Mouse (Mus musculus): ENCODE measurements around the gene Kif1a. TPM values are rescaled to one million over a fixed set of nuclear protein-coding genes. Genes with fewer than 3 reads are reported as not detected.

The Kif1a gene
- polyA plus RNA-seq, 1 experiment, result 290 TPM

- Histone ChIP-seq H3K4me1 (ENCODE audit: control insufficient read depth, insufficient read depth, low read length) (peaks cover 69% of the 10 kb centered on the region), H3K27me3 (ENCODE audit: control insufficient read depth, insufficient read depth, low read length) (no peaks in the 10 kb centered on the region), H3K4me3 (replicated peaks; ENCODE audit: insufficient read depth, low read depth, low read length) (no peak overlapping the region), H3K27ac (ENCODE audit: insufficient read depth, low read length) (peak overlapping the region; percentile 70)
- 6% methylated on average over 5 of the region's 5 CpGs for WGBS
- peak; percentile 61 to 83 for DNase-seq
- no peak for TF ChIP-seq CTCF (IDR thresholded peaks at IDR 0.05; ENCODE audit: borderline replicate concordance, insufficient read depth, low read depth, low read length)
Observed at GRCm38 (mm10) chr1:93070881-93071280, 30.9 kb downstream of the Kif1a start.

- peaks cover 75% of the 10 kb centered on the region for H3K4me1 ChIP-seq (ENCODE audit: control insufficient read depth, insufficient read depth, low read length)
- H3K27ac ChIP-seq (ENCODE audit: insufficient read depth, low read length), result 0 out of 2 replicates have a peak overlapping the region, but pooled peaks have one; percentile 18
- no peak for TF ChIP-seq POLR2A (IDR thresholded peaks at IDR 0.05; ENCODE audit: borderline replicate concordance, insufficient read depth, low read length)
- TF ChIP-seq CTCF (IDR thresholded peaks at IDR 0.05; ENCODE audit: borderline replicate concordance, insufficient read depth, low read depth, low read length), result no peak
- no peak overlapping the region for H3K4me3 ChIP-seq (replicated peaks; ENCODE audit: insufficient read depth, low read depth, low read length)
- H3K27me3 ChIP-seq (ENCODE audit: control insufficient read depth, insufficient read depth, low read length), result no peaks in the 10 kb centered on the region
- WGBS, result 12% methylated on average over 1 of the region's 1 CpGs
- peak; percentile 77 to 79 for DNase-seq
Observed at GRCm38 (mm10) chr1:93068553-93068952, 33.2 kb downstream of the Kif1a start.

DNA sequence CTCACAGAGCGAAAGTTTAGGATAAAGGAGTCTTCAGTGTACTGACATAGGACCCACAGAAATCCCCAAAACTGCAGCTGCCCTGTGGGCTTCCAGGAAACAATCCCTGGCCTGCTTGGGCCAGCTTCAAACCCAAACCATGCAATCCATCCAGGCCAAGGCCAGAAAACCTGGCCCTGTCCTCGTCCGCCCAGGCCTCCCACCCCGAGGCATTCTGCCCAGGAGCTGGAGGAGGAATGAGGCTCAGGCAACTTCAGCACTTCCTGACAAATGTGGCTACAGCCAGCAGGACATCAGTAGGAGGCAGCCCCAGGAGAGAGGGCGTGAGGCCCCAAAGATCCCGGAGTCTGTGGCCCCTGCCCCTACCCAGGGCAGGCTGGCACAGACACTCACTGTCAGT lies 36.1 kb downstream of the Kif1a start:
- no peak overlapping the region for H3K4me3 ChIP-seq (replicated peaks; ENCODE audit: insufficient read depth, low read depth, low read length)
- DNase-seq, result peak; percentile 54 to 67
- H3K27me3 ChIP-seq (ENCODE audit: control insufficient read depth, insufficient read depth, low read length), result no peaks in the 10 kb centered on the region
- TF ChIP-seq POLR2A (IDR thresholded peaks at IDR 0.05; ENCODE audit: borderline replicate concordance, insufficient read depth, low read length) (no peak), CTCF (IDR thresholded peaks at IDR 0.05; ENCODE audit: borderline replicate concordance, insufficient read depth, low read depth, low read length) (no peak)
- H3K27ac ChIP-seq (ENCODE audit: insufficient read depth, low read length), result no peak overlapping the region
- 31% methylated on average over 6 of the region's 6 CpGs for WGBS
- H3K4me1 ChIP-seq (ENCODE audit: control insufficient read depth, insufficient read depth, low read length), result peaks cover 52% of the 10 kb centered on the region

GRCm38 (mm10) chr1:93063694-93064093 lies 38.1 kb downstream of the Kif1a start:
- no peak overlapping the region for H3K4me3 ChIP-seq (replicated peaks; ENCODE audit: insufficient read depth, low read depth, low read length)
- peak; percentile 52 to 54 for DNase-seq
- TF ChIP-seq POLR2A (IDR thresholded peaks at IDR 0.05; ENCODE audit: borderline replicate concordance, insufficient read depth, low read length) (no peak), CTCF (IDR thresholded peaks at IDR 0.05; ENCODE audit: borderline replicate concordance, insufficient read depth, low read depth, low read length) (no peak)
- H3K27ac ChIP-seq (ENCODE audit: insufficient read depth, low read length), result no peak overlapping the region
- WGBS, result 38% methylated on average over 5 of the region's 5 CpGs
- H3K27me3 ChIP-seq (ENCODE audit: control insufficient read depth, insufficient read depth, low read length), result no peaks in the 10 kb centered on the region
- H3K4me1 ChIP-seq (ENCODE audit: control insufficient read depth, insufficient read depth, low read length), result peaks cover 40% of the 10 kb centered on the region

GRCm38 (mm10) chr1:93051124-93051833 lies 50.5 kb downstream of the Kif1a start:
- no peak for DNase-seq
- H3K4me1 ChIP-seq (ENCODE audit: control insufficient read depth, insufficient read depth, low read length), result peaks cover 40% of the 10 kb centered on the region
- H3K4me3 ChIP-seq (replicated peaks; ENCODE audit: insufficient read depth, low read depth, low read length), result no peak overlapping the region
- TF ChIP-seq CTCF (IDR thresholded peaks at IDR 0.05; ENCODE audit: borderline replicate concordance, insufficient read depth, low read depth, low read length) (no peak), POLR2A (IDR thresholded peaks at IDR 0.05; ENCODE audit: borderline replicate concordance, insufficient read depth, low read length) (no peak)
- 66% methylated on average over 22 of the region's 23 CpGs for WGBS
- H3K27ac ChIP-seq (ENCODE audit: insufficient read depth, low read length), result no peak overlapping the region
- H3K27me3 ChIP-seq (ENCODE audit: control insufficient read depth, insufficient read depth, low read length), result no peaks in the 10 kb centered on the region

GRCm38 (mm10) chr1:93050071-93050470 lies 51.7 kb downstream of the Kif1a start:
- Histone ChIP-seq H3K27me3 (ENCODE audit: control insufficient read depth, insufficient read depth, low read length) (no peaks in the 10 kb centered on the region), H3K4me1 (ENCODE audit: control insufficient read depth, insufficient read depth, low read length) (peaks cover 40% of the 10 kb centered on the region), H3K4me3 (replicated peaks; ENCODE audit: insufficient read depth, low read depth, low read length) (no peak overlapping the region), H3K27ac (ENCODE audit: insufficient read depth, low read length) (no peak overlapping the region)
- no peak for TF ChIP-seq CTCF (IDR thresholded peaks at IDR 0.05; ENCODE audit: borderline replicate concordance, insufficient read depth, low read depth, low read length)
- DNase-seq, result peak; percentile 71 to 86
- WGBS, result 11% methylated on average over 3 of the region's 3 CpGs

GRCm38 (mm10) chr1:93046153-93046789 lies 55.5 kb downstream of the Kif1a start:
- DNase-seq, result no peak
- 92% methylated on average over 10 of the region's 10 CpGs for WGBS
- no peak for TF ChIP-seq POLR2A (IDR thresholded peaks at IDR 0.05; ENCODE audit: borderline replicate concordance, insufficient read depth, low read length)
- TF ChIP-seq CTCF (IDR thresholded peaks at IDR 0.05; ENCODE audit: borderline replicate concordance, insufficient read depth, low read depth, low read length), result no peak
- Histone ChIP-seq H3K27ac (ENCODE audit: insufficient read depth, low read length) (no peak overlapping the region), H3K4me3 (replicated peaks; ENCODE audit: insufficient read depth, low read depth, low read length) (no peak overlapping the region), H3K27me3 (ENCODE audit: control insufficient read depth, insufficient read depth, low read length) (no peaks in the 10 kb centered on the region), H3K4me1 (ENCODE audit: control insufficient read depth, insufficient read depth, low read length) (peaks cover 36% of the 10 kb centered on the region)

GRCm38 (mm10) chr1:93035981-93036380 lies 65.8 kb downstream of the Kif1a start:
- 26% methylated on average over 4 of the region's 4 CpGs for WGBS
- no peak for DNase-seq
- Histone ChIP-seq H3K27ac (ENCODE audit: insufficient read depth, low read length) (no peak overlapping the region), H3K4me3 (replicated peaks; ENCODE audit: insufficient read depth, low read depth, low read length) (no peak overlapping the region), H3K27me3 (ENCODE audit: control insufficient read depth, insufficient read depth, low read length) (no peaks in the 10 kb centered on the region), H3K4me1 (ENCODE audit: control insufficient read depth, insufficient read depth, low read length) (no peaks in the 10 kb centered on the region)
- TF ChIP-seq POLR2A (IDR thresholded peaks at IDR 0.05; ENCODE audit: borderline replicate concordance, insufficient read depth, low read length) (no peak), CTCF (IDR thresholded peaks at IDR 0.05; ENCODE audit: borderline replicate concordance, insufficient read depth, low read depth, low read length) (no peak)

Measured in cerebellum, adult 2 months (tissue).